Mouse (Mus musculus): ENCODE measurements at regions not wholly inside any gene's neighbourhood (a gene's known extent, or its start where the extent isn't known, plus 50 kb on each side); places are given as distances from the start of the nearest gene placed in this dataset.

DNA sequence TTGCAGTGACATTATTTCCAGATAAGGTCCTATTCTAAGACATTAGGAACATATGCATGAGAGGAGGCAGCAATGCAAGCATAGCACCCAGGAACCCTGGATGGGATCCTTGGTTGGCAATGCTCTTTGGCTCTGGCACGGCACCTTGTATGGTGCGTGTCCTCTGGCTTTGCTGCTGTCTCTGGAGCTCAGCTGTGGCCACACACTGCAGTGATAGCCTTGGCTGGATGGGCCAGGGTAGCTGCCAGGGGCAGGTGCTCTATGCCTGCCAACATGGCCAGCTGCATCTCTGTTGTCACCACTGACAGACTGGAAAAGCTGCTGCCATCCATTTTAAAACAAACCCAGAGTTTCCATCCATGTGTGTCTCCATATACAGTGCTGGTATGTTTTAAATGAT, 71.3 kb upstream of the Vwde start:
- TF ChIP-seq CTCF (IDR thresholded peaks at IDR 0.05; ENCODE audit: low read depth) (no peak), EP300 (optimal IDR thresholded peaks at IDR 0.05) (no peak)

Measured in stomach, postnatal 0 days (tissue).